Mouse (Mus musculus): ENCODE results near the gene Nop2.

DNA sequence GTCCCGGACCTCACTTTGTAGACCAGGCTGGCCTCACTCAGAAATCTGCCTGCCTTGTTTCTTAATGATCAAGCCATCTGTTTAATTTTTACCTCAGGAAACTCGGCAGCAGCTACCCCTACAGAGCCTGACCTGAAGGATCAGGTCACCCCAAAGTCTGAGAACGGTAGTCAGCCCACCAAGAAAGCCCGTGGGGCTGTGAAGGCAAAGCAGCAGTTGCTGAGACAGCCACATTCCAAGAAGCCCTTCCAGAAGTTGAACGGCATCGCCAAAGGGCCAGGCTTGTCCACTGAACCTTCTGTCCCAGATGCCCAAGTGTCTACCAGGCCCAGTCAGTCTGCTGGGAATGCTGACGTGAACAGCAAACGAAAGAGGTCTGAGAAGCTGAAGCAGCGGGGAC, 12.2 kb downstream of the Nop2 start:
- TF ChIP-seq CTCF (IDR thresholded peaks at IDR 0.05; ENCODE audit: extremely low read depth, insufficient read length, insufficient replicate concordance, low read depth, low read length) (no peak), POLR2A (IDR thresholded peaks at IDR 0.05; ENCODE audit: low read depth, low read length) (no peak)

Measured in small intestine, adult 2 months (tissue).